Mouse (Mus musculus): ENCODE measurements around the gene Rnf25. TPM values are rescaled to one million over a fixed set of nuclear protein-coding genes. Genes with fewer than 3 reads are reported as not detected.

Gene Rnf25
- polyA plus RNA-seq (2012; rRNA removed): 125 and 128 TPM in 2 replicates

DNA sequence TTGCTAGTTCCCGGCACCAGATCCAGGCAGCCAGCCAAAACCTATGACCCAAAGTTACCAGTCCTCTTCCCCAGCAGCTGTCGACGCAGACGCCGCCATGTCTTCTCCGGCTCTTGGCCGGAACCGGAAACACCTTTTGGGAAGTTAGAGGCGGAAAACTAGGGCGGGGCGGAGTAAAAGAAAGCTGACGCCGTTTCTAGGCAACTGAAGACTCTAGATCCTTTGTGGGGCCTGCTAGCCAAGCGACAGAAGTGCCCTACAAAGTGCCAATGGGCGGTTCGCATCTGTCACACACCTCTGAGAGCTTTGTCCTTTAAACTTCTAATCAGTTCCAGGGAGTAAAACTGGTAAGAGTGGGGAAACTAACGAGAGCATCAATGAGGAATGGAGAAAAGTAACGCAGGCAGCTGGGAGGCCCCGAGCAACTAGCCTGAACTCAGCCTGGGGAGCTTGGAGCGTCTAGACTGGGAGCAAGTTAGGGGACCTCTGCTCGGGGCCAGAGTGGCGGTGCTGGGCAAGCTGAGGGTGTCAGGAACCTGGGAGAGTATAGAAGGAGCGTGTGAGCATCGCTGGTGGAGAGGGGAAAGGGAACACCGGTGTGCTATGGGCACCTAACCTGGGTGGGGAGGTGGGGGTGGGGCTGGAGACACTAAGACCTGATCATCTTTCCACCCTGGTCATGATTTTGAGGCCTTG, at the start of gene Rnf25, which contains the start of gene Stk36:
Gene Rnf25, minus strand, starts transcription at position 131 of the 696 bp plus-strand sequence.
Gene Stk36, plus strand, starts transcription at position 179 of the 696 bp plus-strand sequence.
- Histone ChIP-seq H3K27ac (ENCODE audit: insufficient read depth, low read length) (0 out of 2 replicates have a peak within 1 kb of the TSS, but pooled peaks have one; percentile 17), H3K4me3 (ENCODE audit: insufficient read depth, low read length) (peak within 1 kb of the TSS; percentile 81), H3K4me1 (ENCODE audit: control insufficient read depth, insufficient read depth, low read length) (peaks cover 2% of the 10 kb centered on the region; the same call in 1 of the 2 replicates)
- TF ChIP-seq CTCF (IDR thresholded peaks at IDR 0.05; ENCODE audit: extremely low read depth, insufficient read depth, low read length) (no peak), POLR2A (IDR thresholded peaks at IDR 0.05; ENCODE audit: extremely low read depth, insufficient read depth, low read length) (peak; percentile 92)

DNA sequence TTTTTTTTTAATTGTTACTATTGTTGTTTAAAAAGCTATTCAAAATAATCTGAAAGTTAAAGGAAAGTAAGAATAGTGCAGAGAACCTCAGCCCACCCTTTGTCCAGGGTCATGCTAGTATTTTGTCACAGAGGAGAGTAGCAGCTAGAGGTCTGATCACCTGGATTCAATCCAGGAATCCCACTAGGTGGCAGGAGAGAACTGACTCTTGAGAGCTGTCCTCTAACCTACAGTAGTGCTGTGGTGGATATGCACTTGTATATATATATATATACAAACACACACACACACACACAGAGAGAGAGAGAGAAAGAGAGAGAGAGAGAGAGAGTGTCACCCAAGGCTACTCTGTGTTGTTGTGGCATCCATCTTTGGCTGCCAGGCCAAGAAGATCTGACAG, 42.7 kb upstream of the Rnf25 start:
- no peak overlapping the region for H3K27ac ChIP-seq (ENCODE audit: insufficient read depth, low read length)

DNA sequence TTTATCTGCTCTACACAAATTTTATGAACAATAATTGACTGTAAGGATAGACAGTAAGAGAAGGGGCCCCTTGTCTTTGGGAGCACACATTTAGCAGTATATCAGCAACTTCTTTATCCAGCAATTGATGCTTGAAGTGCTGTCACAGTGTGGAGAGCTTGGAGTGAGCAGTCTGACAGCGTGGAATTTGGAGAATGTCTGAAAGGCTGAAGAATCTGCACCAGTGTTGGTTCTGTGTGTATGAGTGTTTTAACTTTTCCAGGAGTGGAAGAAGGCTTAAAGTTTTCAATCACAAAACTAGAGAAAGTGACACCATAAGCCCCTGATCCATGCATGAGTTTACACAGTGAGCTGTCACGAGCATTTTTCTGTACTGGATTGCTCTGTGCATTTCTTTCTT, 42.3 kb upstream of the Rnf25 start:
- Histone ChIP-seq H3K4me1 (ENCODE audit: control insufficient read depth, insufficient read depth, low read length) (no peaks in the 10 kb centered on the region), H3K27ac (ENCODE audit: insufficient read depth, low read length) (no peak overlapping the region), H3K4me3 (ENCODE audit: insufficient read depth, low read length) (no peak overlapping the region)
- TF ChIP-seq POLR2A (IDR thresholded peaks at IDR 0.05; ENCODE audit: extremely low read depth, insufficient read depth, low read length): no peak
- TF ChIP-seq CTCF (IDR thresholded peaks at IDR 0.05; ENCODE audit: extremely low read depth, insufficient read depth, low read length): no peak

More for the DNA sequence above, 42.7 kb upstream of the Rnf25 start:
- H3K4me1 ChIP-seq (ENCODE audit: control insufficient read depth, insufficient read depth, low read length): no peaks in the 10 kb centered on the region
- H3K4me3 ChIP-seq (ENCODE audit: insufficient read depth, low read length): no peak overlapping the region
- TF ChIP-seq CTCF (IDR thresholded peaks at IDR 0.05; ENCODE audit: extremely low read depth, insufficient read depth, low read length): peak; percentile 27; the same call in 1 of the 2 replicates
- TF ChIP-seq POLR2A (IDR thresholded peaks at IDR 0.05; ENCODE audit: extremely low read depth, insufficient read depth, low read length): no peak

DNA sequence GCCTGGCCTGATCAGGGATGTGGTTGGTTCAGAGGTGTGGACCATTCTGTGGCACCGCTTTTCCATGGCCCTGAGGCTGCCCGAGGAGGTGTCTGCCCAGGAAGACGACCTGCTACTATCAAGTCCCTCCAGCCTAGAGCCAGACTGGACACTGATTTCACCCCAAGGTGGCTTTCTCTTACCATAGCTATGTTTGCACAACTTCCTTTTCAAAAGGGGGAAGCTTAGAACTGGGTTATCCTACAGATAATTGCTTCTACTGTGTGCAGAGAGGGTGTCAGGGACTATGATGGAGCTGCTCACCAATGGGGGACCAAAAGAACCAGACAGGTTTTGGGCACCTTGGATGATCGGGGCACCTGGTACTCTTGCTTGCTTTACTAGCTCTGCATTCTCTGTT, 31.5 kb upstream of the Rnf25 start:
- H3K4me3 ChIP-seq (ENCODE audit: insufficient read depth, low read length): no peak overlapping the region
- H3K27ac ChIP-seq (ENCODE audit: insufficient read depth, low read length): no peak overlapping the region
- TF ChIP-seq POLR2A (IDR thresholded peaks at IDR 0.05; ENCODE audit: extremely low read depth, insufficient read depth, low read length) (no peak), CTCF (IDR thresholded peaks at IDR 0.05; ENCODE audit: extremely low read depth, insufficient read depth, low read length) (no peak)
- H3K4me1 ChIP-seq (ENCODE audit: control insufficient read depth, insufficient read depth, low read length): no peaks in the 10 kb centered on the region

DNA sequence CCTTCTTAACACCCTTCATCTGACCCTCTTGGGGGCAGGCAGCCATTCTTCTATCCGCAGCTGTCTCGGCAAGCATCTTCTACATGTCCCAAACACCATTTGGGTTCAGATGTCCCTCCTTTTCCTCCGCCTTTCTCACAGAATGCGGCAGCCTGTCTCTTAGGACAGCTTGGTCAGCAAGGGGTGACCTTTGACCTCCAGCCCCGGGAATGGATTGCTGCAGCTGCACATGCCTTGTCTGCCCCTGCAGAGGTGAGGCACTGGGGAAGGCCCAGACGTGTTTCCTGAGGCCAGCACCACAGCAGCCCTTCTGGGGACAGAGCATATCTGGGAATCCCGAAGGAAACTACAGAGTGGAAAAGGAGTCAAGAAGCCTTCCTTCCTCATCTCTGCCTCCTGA, 26.8 kb upstream of the Rnf25 start:
- TF ChIP-seq CTCF (IDR thresholded peaks at IDR 0.05; ENCODE audit: extremely low read depth, insufficient read depth, low read length) (no peak), POLR2A (IDR thresholded peaks at IDR 0.05; ENCODE audit: extremely low read depth, insufficient read depth, low read length) (no peak)
- Histone ChIP-seq H3K27ac (ENCODE audit: insufficient read depth, low read length) (no peak overlapping the region), H3K4me1 (ENCODE audit: control insufficient read depth, insufficient read depth, low read length) (no peaks in the 10 kb centered on the region), H3K4me3 (ENCODE audit: insufficient read depth, low read length) (no peak overlapping the region)

DNA sequence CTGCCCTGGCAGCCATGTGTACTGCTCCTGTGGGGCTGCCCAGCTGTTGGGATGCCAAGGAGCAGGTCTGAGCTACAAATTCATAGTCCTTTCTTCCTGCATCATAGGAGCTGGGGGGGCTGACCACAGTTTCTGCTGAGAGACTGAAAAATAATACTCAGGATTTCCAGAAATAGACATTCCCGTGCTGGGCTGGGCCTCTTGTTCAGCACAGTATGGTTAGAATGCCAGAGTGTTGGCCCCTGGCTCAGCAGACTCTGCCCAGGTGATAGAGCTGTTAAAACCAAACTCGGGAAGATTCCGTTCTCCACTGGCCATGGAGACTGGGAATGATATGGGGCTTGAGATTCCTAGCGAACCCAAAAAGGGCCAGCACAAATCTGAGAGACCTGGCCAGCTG, 24.9 kb upstream of the Rnf25 start:
- Histone ChIP-seq H3K4me3 (ENCODE audit: insufficient read depth, low read length) (no peak overlapping the region), H3K27ac (ENCODE audit: insufficient read depth, low read length) (no peak overlapping the region), H3K4me1 (ENCODE audit: control insufficient read depth, insufficient read depth, low read length) (no peaks in the 10 kb centered on the region)
- no peak for TF ChIP-seq CTCF (IDR thresholded peaks at IDR 0.05; ENCODE audit: extremely low read depth, insufficient read depth, low read length)
- TF ChIP-seq POLR2A (IDR thresholded peaks at IDR 0.05; ENCODE audit: extremely low read depth, insufficient read depth, low read length): no peak

DNA sequence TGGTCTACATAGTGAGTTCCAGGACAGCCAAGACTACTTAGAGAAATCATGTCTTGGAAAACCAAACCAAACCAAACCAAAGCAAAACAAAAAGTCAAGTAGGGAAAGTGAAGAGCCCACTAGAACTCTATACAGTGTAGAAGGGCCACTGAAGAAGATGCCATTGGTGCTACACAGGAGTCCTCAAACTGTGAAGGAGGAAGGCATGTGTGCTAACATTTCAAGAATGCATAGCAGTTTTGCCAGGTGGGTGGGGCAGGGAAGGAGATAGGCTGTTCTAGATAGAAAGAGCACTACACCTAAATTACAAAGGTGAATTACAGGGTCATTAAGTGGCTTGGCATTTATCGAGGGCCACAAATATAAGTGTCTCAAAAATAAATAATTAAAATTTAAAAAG, 23.0 kb upstream of the Rnf25 start:
- Histone ChIP-seq H3K4me3 (ENCODE audit: insufficient read depth, low read length) (no peak overlapping the region), H3K27ac (ENCODE audit: insufficient read depth, low read length) (no peak overlapping the region), H3K4me1 (ENCODE audit: control insufficient read depth, insufficient read depth, low read length) (no peaks in the 10 kb centered on the region)
- TF ChIP-seq POLR2A (IDR thresholded peaks at IDR 0.05; ENCODE audit: extremely low read depth, insufficient read depth, low read length): no peak
- TF ChIP-seq CTCF (IDR thresholded peaks at IDR 0.05; ENCODE audit: extremely low read depth, insufficient read depth, low read length): no peak

DNA sequence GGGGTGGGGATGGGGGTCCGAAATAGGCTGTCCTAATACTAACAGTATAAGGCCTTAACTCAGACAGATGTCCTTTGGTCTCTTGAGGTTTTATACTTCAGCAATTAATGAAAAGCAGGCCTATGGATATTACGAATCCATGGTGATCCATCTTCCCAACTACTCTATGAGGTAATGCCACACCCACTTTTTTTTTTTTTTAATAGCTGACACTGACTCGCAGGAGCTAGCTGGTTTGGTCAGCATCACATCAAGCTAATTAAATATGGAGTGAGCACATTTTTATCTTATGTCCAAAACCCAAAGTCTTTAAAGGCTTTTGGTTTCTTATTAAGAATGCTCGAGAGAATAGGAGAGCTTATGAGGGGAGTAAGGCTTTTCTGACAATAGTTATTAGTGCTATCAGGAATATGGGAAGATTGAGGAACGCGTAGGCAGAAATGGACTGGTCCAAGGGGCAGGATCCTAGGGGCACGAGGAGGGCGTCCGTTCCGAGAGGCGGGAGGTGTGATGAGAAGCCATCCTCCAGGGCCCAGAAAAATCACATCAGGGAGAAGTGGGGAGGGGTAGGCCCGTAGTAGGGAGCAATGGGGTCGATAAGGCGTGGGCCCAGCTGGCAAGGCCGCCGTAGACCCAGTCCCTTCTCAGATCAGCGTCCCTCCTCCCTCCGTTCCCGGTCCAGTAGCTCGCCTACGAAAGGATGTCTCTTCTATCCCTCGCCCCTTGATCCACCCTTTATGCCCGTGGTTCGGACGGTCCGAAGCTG, 513 bp downstream of the Rnf25 start:
- Histone ChIP-seq H3K4me1 (ENCODE audit: control insufficient read depth, insufficient read depth, low read length) (peaks cover 2% of the 10 kb centered on the region; the same call in 1 of the 2 replicates), H3K4me3 (ENCODE audit: insufficient read depth, low read length) (peak overlapping the region; percentile 81), H3K27ac (ENCODE audit: insufficient read depth, low read length) (0 out of 2 replicates have a peak overlapping the region, but pooled peaks have one; percentile 17)
- no peak for TF ChIP-seq CTCF (IDR thresholded peaks at IDR 0.05; ENCODE audit: extremely low read depth, insufficient read depth, low read length)
- no peak for TF ChIP-seq POLR2A (IDR thresholded peaks at IDR 0.05; ENCODE audit: extremely low read depth, insufficient read depth, low read length)

DNA sequence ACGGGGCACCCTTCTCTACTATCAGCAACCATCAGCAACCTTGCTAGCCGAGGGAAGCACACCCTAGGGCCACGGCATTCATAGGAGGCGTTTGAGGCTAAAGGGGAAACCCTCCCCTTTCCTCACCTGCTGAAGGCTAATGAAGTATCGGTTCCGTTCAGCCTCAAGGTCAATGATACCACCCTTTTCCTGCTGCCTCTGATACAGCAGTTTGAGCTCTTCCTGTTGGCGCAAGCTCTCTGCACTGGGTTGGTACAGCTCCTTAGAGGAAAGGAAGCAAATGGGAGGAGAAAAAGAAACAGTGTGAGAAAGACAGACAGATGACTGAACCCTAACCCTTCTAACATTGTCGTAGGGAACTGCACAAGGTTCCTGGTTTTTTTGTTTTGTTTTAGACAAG, 6.8 kb downstream of the Rnf25 start:
- no peak overlapping the region for H3K27ac ChIP-seq (ENCODE audit: insufficient read depth, low read length)
- H3K4me3 ChIP-seq (ENCODE audit: insufficient read depth, low read length): no peak overlapping the region
- no peaks in the 10 kb centered on the region for H3K4me1 ChIP-seq (ENCODE audit: control insufficient read depth, insufficient read depth, low read length)
- no peak for TF ChIP-seq CTCF (IDR thresholded peaks at IDR 0.05; ENCODE audit: extremely low read depth, insufficient read depth, low read length)
- no peak for TF ChIP-seq POLR2A (IDR thresholded peaks at IDR 0.05; ENCODE audit: extremely low read depth, insufficient read depth, low read length)
